Mouse (Mus musculus) neural tube, embryonic 14.5 days (tissue): Measurements from ENCODE around the gene Necab2. TPM values are rescaled to one million over a fixed set of nuclear protein-coding genes. Genes with fewer than 3 reads are reported as not detected.

ENCODE experiments used
- ATAC-seq: fragments of 200-750 bp; cut with Nextera tagmentation; 2 replicates; pipeline ENCODE4 v1.8.0; 2017; ENCODE audit warnings: low read depth, mild to moderate bottlenecking, moderate TSS enrichment, moderate library complexity
- H3K27ac ChIP-seq: fragments of 300-500 bp; sonication (generic); 2 replicates; pipeline ENCODE4 v1.5.1; 2014; ENCODE audit warnings: low read depth, mild to moderate bottlenecking, control low read depth, low read length, moderate library complexity, mixed read lengths
- H3K27me3 ChIP-seq: fragments of 300-500 bp; sonication (generic); 2 replicates; pipeline ENCODE4 v1.6.1; 2014; ENCODE audit warnings: low read length; ENCODE audit not compliant: control insufficient read depth, insufficient read depth
- H3K36me3 ChIP-seq: fragments of 300-500 bp; sonication (generic); 2 replicates; pipeline ENCODE4 v1.6.1; 2014; ENCODE audit warnings: low read length, mixed read lengths; ENCODE audit not compliant: control insufficient read depth, insufficient read depth
- H3K4me1 ChIP-seq: fragments of 300-500 bp; sonication (generic); 2 replicates; pipeline ENCODE4 v1.6.1; 2014; ENCODE audit warnings: low read length; ENCODE audit not compliant: control insufficient read depth, insufficient read depth
- H3K4me2 ChIP-seq: fragments of 300-500 bp; sonication (generic); 2 replicates; pipeline ENCODE4 v1.6.1; 2014; ENCODE audit warnings: mild to moderate bottlenecking, low read depth, low read length, control low read depth
- H3K4me3 ChIP-seq: fragments of 300-500 bp; sonication (generic); 2 replicates; pipeline ENCODE4 v1.5.1; 2014; ENCODE audit warnings: low read depth, low read length, control low read depth, mixed read lengths
- H3K9ac ChIP-seq: fragments of 300-500 bp; sonication (generic); replicated peaks from 2 replicates; pipeline ENCODE4 v1.6.1; 2014; ENCODE audit warnings: low read depth, mild to moderate bottlenecking, control low read depth, low read length, mixed read lengths
- H3K9me3 ChIP-seq: fragments of 300-500 bp; sonication (generic); 2 replicates; pipeline ENCODE4 v1.6.1; 2016; ENCODE audit warnings: low read length; ENCODE audit not compliant: control insufficient read depth
- WGBS: fragments of 180-500 bp; shearing (Covaris S2); extraction: QIAGEN DNeasy Blood & Tissue Kit; methylation state at CpG from one replicate; pipeline ENCODE4 v1.1.7; 2014; 5-methylcytosine and 5-hydroxymethylcytosine counted together
- polyA plus RNA-seq: library from polyadenylated mRNA; unstranded; fragments of >200 nt; fragmentation: Nextera tagmentation; extraction: Ambion mirVana; gene quantifications from 2 replicates; pipeline ENCODE4 v1.2.1, GENCODE M21; 2014

Necab2 gene
- polyA plus RNA-seq, 1 experiment from 2014 or later: 39.6 TPM

DNA sequence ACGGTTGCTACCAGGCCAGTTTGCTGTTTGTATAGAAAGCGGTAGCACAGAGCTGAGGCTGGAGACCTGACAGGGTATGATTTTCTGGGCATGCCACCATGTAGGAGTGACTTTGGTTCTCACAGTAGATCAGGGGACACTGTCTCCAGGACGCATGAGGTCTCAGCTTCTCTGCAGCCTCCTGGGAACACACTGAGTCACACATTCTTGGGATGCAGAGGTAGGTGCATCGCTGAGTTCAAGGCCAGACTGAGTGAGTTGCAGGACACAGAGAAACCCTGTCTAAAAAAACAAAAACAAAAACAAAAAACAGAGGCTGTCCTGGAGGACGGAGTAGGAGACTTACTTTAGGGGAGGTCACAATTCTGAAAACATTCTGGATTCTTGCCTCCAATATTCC, 6.4 kb downstream of the Necab2 start:
- Histone ChIP-seq H3K9ac (no peak overlapping the region), H3K4me3 (no peak overlapping the region), H3K36me3 (no peaks in the 10 kb centered on the region), H3K4me2 (no peak overlapping the region), H3K27ac (no peak overlapping the region), H3K9me3 (no peaks in the 10 kb centered on the region), H3K27me3 (peaks cover 6% of the 10 kb centered on the region; the same call in 1 of the 2 replicates), H3K4me1 (no peaks in the 10 kb centered on the region)
- no peak for ATAC-seq
- WGBS: 94% methylated on average over 5 of the region's 5 CpGs

DNA sequence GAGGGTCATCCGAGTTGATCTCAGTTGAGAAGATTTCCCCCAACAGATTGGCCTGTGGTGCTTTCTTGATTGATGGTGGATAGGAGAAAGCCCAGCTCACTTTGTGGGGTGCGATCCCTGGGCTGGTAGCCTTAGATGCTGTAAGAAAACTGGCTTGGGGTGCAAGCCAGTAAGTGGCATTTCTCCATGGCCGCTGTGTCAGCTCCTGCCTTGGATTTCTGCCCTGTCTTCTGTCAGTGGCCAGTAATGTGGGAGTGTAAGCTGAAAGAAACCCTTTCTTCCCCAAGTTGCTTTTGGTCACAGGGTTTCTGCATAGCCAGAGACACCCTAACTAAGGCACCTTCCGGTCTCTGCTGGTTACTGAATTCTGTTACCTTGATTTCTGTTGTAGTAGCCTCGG, 9.5 kb downstream of the Necab2 start:
- H3K9me3 ChIP-seq: no peaks in the 10 kb centered on the region
- H3K9ac ChIP-seq: no peak overlapping the region
- no peak for ATAC-seq
- H3K27me3 ChIP-seq: no peaks in the 10 kb centered on the region
- no peak overlapping the region for H3K4me2 ChIP-seq
- peaks cover 4% of the 10 kb centered on the region; the same call in 1 of the 2 replicates for H3K4me1 ChIP-seq
- WGBS: 87% methylated on average over 5 of the region's 5 CpGs
- H3K4me3 ChIP-seq: no peak overlapping the region
- H3K36me3 ChIP-seq: no peaks in the 10 kb centered on the region
- no peak overlapping the region for H3K27ac ChIP-seq

DNA sequence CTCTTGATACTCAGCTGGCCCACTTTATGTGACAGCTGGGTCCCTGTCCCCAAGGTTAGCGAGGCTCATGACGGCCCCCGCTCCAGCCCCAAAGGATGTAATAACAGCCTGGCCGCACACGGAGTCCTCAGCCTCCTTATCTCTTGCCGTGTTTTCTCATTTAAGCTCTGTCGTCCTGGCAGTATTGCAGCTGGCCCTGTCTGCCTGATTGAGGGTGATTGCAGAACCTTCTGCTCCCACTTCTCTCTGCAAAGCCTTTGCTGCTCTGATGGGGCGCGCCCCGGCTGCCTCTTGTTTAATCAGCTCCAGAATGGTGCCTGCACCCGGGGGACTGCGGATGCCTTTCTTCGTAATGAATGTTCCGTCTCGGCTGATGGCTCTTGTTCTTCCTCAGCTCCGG, 13.2 kb downstream of the Necab2 start:
- H3K4me3 ChIP-seq: no peak overlapping the region
- no peaks in the 10 kb centered on the region for H3K9me3 ChIP-seq
- peak overlapping the region; percentile 11; the same call in 1 of the 2 replicates for H3K4me2 ChIP-seq
- H3K27ac ChIP-seq: peak overlapping the region; percentile 52
- no peaks in the 10 kb centered on the region for H3K36me3 ChIP-seq
- no peaks in the 10 kb centered on the region for H3K27me3 ChIP-seq
- 22% methylated on average over 16 of the region's 16 CpGs for WGBS
- H3K9ac ChIP-seq: no peak overlapping the region
- H3K4me1 ChIP-seq: peaks cover 7% of the 10 kb centered on the region; the same call in 1 of the 2 replicates
- peak; percentile 54; the same call in 1 of the 2 replicates for ATAC-seq

DNA sequence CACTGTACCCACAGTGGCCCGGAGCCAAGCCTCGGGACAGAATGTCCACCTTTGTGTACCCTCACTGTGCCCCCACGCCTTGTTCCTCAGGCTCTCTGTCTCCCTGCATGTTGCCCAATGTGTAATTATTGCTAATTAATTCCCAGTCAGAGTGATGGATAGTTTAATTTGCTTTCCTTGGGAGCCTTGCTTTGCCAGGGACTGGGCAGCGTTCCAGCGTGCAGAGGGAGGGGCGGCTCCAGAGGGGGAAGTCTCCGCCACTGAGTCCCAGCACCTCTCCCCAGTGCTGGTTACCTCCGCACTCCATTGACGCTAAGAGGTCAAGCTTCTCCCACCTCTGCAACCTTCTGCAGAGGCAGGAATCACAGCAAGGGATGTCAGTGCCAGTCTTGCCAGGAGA, 14.8 kb downstream of the Necab2 start:
- Histone ChIP-seq H3K9me3 (no peaks in the 10 kb centered on the region), H3K27ac (peak overlapping the region; percentile 34; the same call in 1 of the 2 replicates), H3K36me3 (no peaks in the 10 kb centered on the region), H3K27me3 (no peaks in the 10 kb centered on the region), H3K4me3 (no peak overlapping the region), H3K4me1 (peaks cover 14% of the 10 kb centered on the region; the same call in 1 of the 2 replicates), H3K9ac (no peak overlapping the region), H3K4me2 (no peak overlapping the region)
- WGBS: 35% methylated on average over 9 of the region's 9 CpGs
- peak; percentile 39; the same call in 1 of the 2 replicates for ATAC-seq

DNA sequence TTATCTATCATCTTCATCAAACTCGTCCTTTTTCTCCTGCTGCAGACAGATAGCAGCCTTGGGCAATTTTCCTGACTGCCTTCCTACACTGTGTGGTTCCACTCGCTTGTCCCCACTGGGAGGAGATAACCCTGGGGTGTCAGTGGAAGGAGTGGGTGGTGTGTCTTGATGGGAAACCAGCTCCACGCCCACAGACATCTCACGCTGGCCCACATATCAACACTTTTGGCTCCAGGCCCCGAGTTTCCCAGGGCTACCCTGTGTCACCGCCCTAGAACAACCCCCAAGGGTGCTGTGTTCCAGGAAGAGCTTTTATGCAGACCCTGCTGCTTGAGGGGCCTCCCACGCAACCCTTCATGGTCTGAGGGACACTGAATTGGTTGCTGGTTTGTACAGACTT, 17.2 kb downstream of the Necab2 start:
- no peak for ATAC-seq
- Histone ChIP-seq H3K9me3 (no peaks in the 10 kb centered on the region), H3K4me3 (no peak overlapping the region), H3K9ac (no peak overlapping the region), H3K27ac (no peak overlapping the region), H3K4me2 (no peak overlapping the region), H3K4me1 (peaks cover 21% of the 10 kb centered on the region; the same call in 1 of the 2 replicates), H3K36me3 (no peaks in the 10 kb centered on the region), H3K27me3 (no peaks in the 10 kb centered on the region)
- WGBS: 40% methylated on average over 7 of the region's 7 CpGs

DNA sequence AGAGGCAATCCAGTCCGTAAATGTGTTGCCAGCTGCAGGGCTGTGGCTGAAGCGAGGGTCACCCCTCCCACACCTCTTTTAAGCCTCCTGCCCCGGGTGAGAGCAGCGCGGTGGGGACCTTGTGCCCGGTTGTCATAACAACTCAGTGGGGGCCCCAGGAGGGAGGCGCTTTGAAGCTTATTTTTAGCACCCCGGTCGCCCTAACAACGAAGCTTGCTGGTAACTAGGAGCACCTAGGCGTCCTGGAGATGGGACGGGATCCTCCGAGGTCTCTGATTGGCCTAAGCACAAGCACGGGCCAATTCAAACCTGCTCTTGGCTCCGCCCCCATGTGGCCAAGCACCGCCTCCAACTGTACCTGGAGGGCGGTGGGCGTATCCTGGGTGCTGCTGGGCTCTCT, 19.6 kb downstream of the Necab2 start:
- Histone ChIP-seq H3K27me3 (no peaks in the 10 kb centered on the region), H3K27ac (no peak overlapping the region), H3K4me2 (peak overlapping the region; percentile 23; the same call in 1 of the 2 replicates), H3K9me3 (no peaks in the 10 kb centered on the region), H3K36me3 (no peaks in the 10 kb centered on the region), H3K4me1 (peaks cover 17% of the 10 kb centered on the region; the same call in 1 of the 2 replicates), H3K4me3 (no peak overlapping the region), H3K9ac (no peak overlapping the region)
- WGBS: 1% methylated on average over 18 of the region's 18 CpGs
- no peak for ATAC-seq

DNA sequence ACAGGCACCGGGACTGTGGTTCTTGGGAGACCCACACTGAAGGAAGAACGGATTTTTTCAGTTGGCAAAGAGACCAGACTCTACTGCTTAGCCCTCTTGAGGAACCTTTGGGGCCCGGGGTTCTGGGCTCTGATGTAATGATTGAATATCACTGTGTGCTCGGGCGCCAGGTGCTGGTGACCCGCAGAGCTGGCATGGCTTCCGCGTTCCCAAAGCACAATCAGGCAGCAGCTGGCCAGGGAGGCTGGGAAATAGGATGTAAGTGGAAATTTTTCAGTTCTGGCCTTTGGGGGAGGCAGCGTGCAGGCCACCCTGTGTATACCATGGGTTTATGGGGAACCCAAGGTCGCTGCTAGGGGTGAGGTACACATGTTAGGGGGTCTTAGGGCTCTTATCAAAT, 20.3 kb downstream of the Necab2 start:
- Histone ChIP-seq H3K36me3 (no peaks in the 10 kb centered on the region), H3K27ac (no peak overlapping the region), H3K4me2 (no peak overlapping the region), H3K9ac (no peak overlapping the region), H3K9me3 (no peaks in the 10 kb centered on the region), H3K4me3 (no peak overlapping the region), H3K27me3 (no peaks in the 10 kb centered on the region), H3K4me1 (peaks cover 14% of the 10 kb centered on the region; the same call in 1 of the 2 replicates)
- no peak for ATAC-seq
- 52% methylated on average over 10 of the region's 10 CpGs for WGBS

DNA sequence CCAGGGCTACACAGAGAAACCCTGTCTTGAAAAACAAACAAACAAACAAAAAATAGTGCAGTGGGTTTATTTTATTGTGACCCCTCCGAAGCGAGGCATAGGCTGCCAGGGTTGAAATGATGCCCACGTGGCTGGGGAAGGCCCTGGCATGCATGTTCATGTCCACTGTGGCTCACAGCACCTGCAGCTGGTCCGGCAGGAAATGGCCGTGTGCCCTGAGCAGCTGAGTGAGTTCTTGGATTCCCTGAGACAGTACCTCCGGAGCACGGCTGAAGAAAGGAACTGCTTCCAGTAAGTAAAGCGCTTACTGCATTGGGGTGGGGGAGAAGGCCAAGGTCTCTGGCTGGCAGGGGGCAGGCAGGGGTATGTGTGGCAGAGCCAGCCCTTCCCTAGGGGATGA, 21.6 kb downstream of the Necab2 start:
- Histone ChIP-seq H3K27ac (no peak overlapping the region), H3K9me3 (no peaks in the 10 kb centered on the region), H3K4me1 (peaks cover 14% of the 10 kb centered on the region; the same call in 1 of the 2 replicates), H3K9ac (no peak overlapping the region), H3K27me3 (no peaks in the 10 kb centered on the region), H3K4me2 (no peak overlapping the region), H3K4me3 (no peak overlapping the region), H3K36me3 (no peaks in the 10 kb centered on the region)
- ATAC-seq: no peak
- 83% methylated on average over 8 of the region's 8 CpGs for whole genome bisulfite sequencing

DNA sequence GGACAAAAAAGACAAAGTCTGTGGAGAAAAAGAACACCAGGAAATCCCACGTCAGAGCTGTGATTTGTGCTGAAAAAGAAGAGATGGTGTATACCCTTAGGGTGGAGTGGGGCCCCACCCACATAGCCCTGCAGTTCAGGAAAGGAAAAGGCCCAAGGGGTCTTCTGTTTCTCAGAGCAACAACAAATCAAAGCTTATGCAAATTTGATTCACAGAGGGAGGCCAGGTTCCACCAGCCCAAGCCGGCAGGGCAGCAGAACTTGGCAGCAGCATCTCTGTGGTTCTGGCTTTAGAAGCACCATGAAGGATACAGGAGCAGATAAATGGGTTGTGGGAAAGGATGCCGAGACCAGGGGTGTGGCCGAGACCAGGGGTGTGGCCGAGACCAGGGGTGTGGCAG, 32.2 kb downstream of the Necab2 start:
- WGBS: 23% methylated on average over 5 of the region's 5 CpGs
- no peak for ATAC-seq
- Histone ChIP-seq H3K9ac (no peak overlapping the region), H3K27ac (no peak overlapping the region), H3K4me2 (no peak overlapping the region), H3K36me3 (no peaks in the 10 kb centered on the region), H3K4me1 (no peaks in the 10 kb centered on the region), H3K27me3 (no peaks in the 10 kb centered on the region), H3K9me3 (no peaks in the 10 kb centered on the region), H3K4me3 (no peak overlapping the region)
